Mouse (Mus musculus) gastrocnemius, adult 18-20 months (tissue): Measurements from ENCODE around the gene Bcl2l10. TPM values are rescaled to one million over a fixed set of nuclear protein-coding genes. Genes with fewer than 3 reads are reported as not detected.

ENCODE experiments used
- DNase-seq: peaks from one replicate; pipeline ENCODE4 v3.0.0; 2021; ENCODE audit warnings: low spot score
- total RNA-seq, 2 experiments: library from RNA; stranded (reverse); gene quantifications; 2 replicates each; pipeline ENCODE4 v1.2.3; 2021

Bcl2l10 gene
- total RNA-seq, 2 experiments from 2014 or later = not detected

GRCm38 (mm10) chr9:75400639-75401038 lies 53.1 kb downstream of the Bcl2l10 start:
- DNase-seq = no peak

Other genes with a start within 250 kb of the Bcl2l10 start
- gene Myo5c, start 115.7 kb upstream of the Bcl2l10 start, total RNA-seq = 10 to 100 TPM in 1 of 2 experiments, 1 to 10 TPM in 1; 9.0 to 10.9 TPM
- 10 to 100 TPM; 12.1 to 12.6 TPM for gene Gnb5, start 41.5 kb upstream of the Bcl2l10 start, total RNA-seq
- gene Mapk6, start 62.2 kb downstream of the Bcl2l10 start, total RNA-seq = 10 to 100 TPM; 26.1 to 26.7 TPM
- 10 to 100 TPM; 24.0 to 27.5 TPM for gene Leo1, start 93.8 kb downstream of the Bcl2l10 start, total RNA-seq
- gene Tmod3, start 211.9 kb downstream of the Bcl2l10 start, total RNA-seq = 10 to 100 TPM; 14.2 to 26.3 TPM